Mouse (Mus musculus): Measurements from ENCODE around the gene Zdhhc23. TPM values are rescaled to one million over a fixed set of nuclear protein-coding genes. Genes with fewer than 3 reads are reported as not detected.

Zdhhc23 gene
- 0.81 and 1.3 TPM in 2 replicates for polyA plus RNA-seq (2015; fragmentation: Nextera tagmentation; extraction: Ambion mirVana)

GRCm38 (mm10) chr16:43979328-43980109, at the start of gene Zdhhc23:
Gene Zdhhc23 (minus strand): TSS chr16:43979791.
- no peaks in the 10 kb centered on the region for H3K9me3 ChIP-seq (replicated peaks)
- H3K27ac ChIP-seq = no peak within 1 kb of the TSS
- peak within 1 kb of the TSS; percentile 100 for H3K4me2 ChIP-seq
- ATAC-seq (replicated peaks; ENCODE audit: insufficient number of reproducible peaks, insufficient read depth, low FRiP score, low read depth) = peak; percentile 65
- no peaks in the 10 kb centered on the region for H3K36me3 ChIP-seq
- peaks cover 9% of the 10 kb centered on the region for H3K4me1 ChIP-seq (replicated peaks)
- H3K27me3 ChIP-seq = peaks cover 12% of the 10 kb centered on the region; the same call in 1 of the 2 replicates
- WGBS = 1% methylated on average over 87 of the region's 103 CpGs
- peak within 1 kb of the TSS; percentile 85 for H3K4me3 ChIP-seq
- H3K9ac ChIP-seq = peak within 1 kb of the TSS; percentile 71

- no peak for ATAC-seq (replicated peaks; ENCODE audit: insufficient number of reproducible peaks, insufficient read depth, low FRiP score, low read depth)
- Histone ChIP-seq H3K4me3 (no peak overlapping the region), H3K4me1 (replicated peaks) (no peaks in the 10 kb centered on the region), H3K36me3 (no peaks in the 10 kb centered on the region), H3K27me3 (no peaks in the 10 kb centered on the region), H3K4me2 (no peak overlapping the region), H3K9me3 (replicated peaks) (no peaks in the 10 kb centered on the region), H3K9ac (no peak overlapping the region), H3K27ac (no peak overlapping the region)
- 32% methylated on average over 2 of the region's 2 CpGs for WGBS
Observed at GRCm38 (mm10) chr16:44029273-44029672, 49.7 kb upstream of the Zdhhc23 start.

- ATAC-seq (replicated peaks; ENCODE audit: insufficient number of reproducible peaks, insufficient read depth, low FRiP score, low read depth) = no peak
- Histone ChIP-seq H3K36me3 (no peaks in the 10 kb centered on the region), H3K27me3 (no peaks in the 10 kb centered on the region), H3K4me3 (no peak overlapping the region), H3K27ac (no peak overlapping the region), H3K9me3 (replicated peaks) (no peaks in the 10 kb centered on the region), H3K4me2 (no peak overlapping the region), H3K4me1 (replicated peaks) (no peaks in the 10 kb centered on the region), H3K9ac (no peak overlapping the region)
- 89% methylated on average over 9 of the region's 9 CpGs for WGBS
Observed at GRCm38 (mm10) chr16:44026822-44027221, 47.2 kb upstream of the Zdhhc23 start.

- Histone ChIP-seq H3K4me2 (no peak overlapping the region), H3K4me3 (no peak overlapping the region), H3K9ac (no peak overlapping the region), H3K36me3 (no peaks in the 10 kb centered on the region), H3K27ac (no peak overlapping the region), H3K9me3 (replicated peaks) (no peaks in the 10 kb centered on the region), H3K4me1 (replicated peaks) (no peaks in the 10 kb centered on the region), H3K27me3 (no peaks in the 10 kb centered on the region)
- 67% methylated on average over 6 of the region's 6 CpGs for WGBS
- no peak for ATAC-seq (replicated peaks; ENCODE audit: insufficient number of reproducible peaks, insufficient read depth, low FRiP score, low read depth)
Observed at GRCm38 (mm10) chr16:44026210-44026609, 46.6 kb upstream of the Zdhhc23 start.

GRCm38 (mm10) chr16:44018986-44019548, 39.5 kb upstream of the Zdhhc23 start:
- peak overlapping the region; percentile 16; the same call in 1 of the 2 replicates for H3K27ac ChIP-seq
- ATAC-seq (replicated peaks; ENCODE audit: insufficient number of reproducible peaks, insufficient read depth, low FRiP score, low read depth) = no peak
- no peaks in the 10 kb centered on the region for H3K36me3 ChIP-seq
- no peak overlapping the region for H3K9ac ChIP-seq
- H3K9me3 ChIP-seq (replicated peaks) = no peaks in the 10 kb centered on the region
- WGBS = 69% methylated on average over 2 of the region's 2 CpGs
- H3K4me2 ChIP-seq = peak overlapping the region; percentile 32; the same call in 1 of the 2 replicates
- H3K27me3 ChIP-seq = no peaks in the 10 kb centered on the region
- H3K4me1 ChIP-seq (replicated peaks) = peaks cover 14% of the 10 kb centered on the region
- H3K4me3 ChIP-seq = no peak overlapping the region

- Histone ChIP-seq H3K4me3 (no peak overlapping the region), H3K27ac (peak overlapping the region; percentile 16; the same call in 1 of the 2 replicates), H3K4me1 (replicated peaks) (peaks cover 14% of the 10 kb centered on the region), H3K36me3 (no peaks in the 10 kb centered on the region), H3K9me3 (replicated peaks) (no peaks in the 10 kb centered on the region), H3K4me2 (peak overlapping the region; percentile 32), H3K9ac (no peak overlapping the region), H3K27me3 (no peaks in the 10 kb centered on the region)
- 8% methylated on average over 7 of the region's 7 CpGs for WGBS
- peak; percentile 74 for ATAC-seq (replicated peaks; ENCODE audit: insufficient number of reproducible peaks, insufficient read depth, low FRiP score, low read depth)
Observed at GRCm38 (mm10) chr16:44018372-44018771, 38.8 kb upstream of the Zdhhc23 start.

GRCm38 (mm10) chr16:44017707-44018106, 38.1 kb upstream of the Zdhhc23 start:
- 84% methylated on average over 4 of the region's 4 CpGs for WGBS
- no peaks in the 10 kb centered on the region for H3K9me3 ChIP-seq (replicated peaks)
- H3K27ac ChIP-seq = no peak overlapping the region
- no peak overlapping the region for H3K4me2 ChIP-seq
- H3K36me3 ChIP-seq = no peaks in the 10 kb centered on the region
- no peaks in the 10 kb centered on the region for H3K27me3 ChIP-seq
- H3K4me3 ChIP-seq = no peak overlapping the region
- H3K9ac ChIP-seq = no peak overlapping the region
- no peak for ATAC-seq (replicated peaks; ENCODE audit: insufficient number of reproducible peaks, insufficient read depth, low FRiP score, low read depth)
- peaks cover 14% of the 10 kb centered on the region for H3K4me1 ChIP-seq (replicated peaks)

- Histone ChIP-seq H3K9ac (peak overlapping the region; percentile 40), H3K4me1 (replicated peaks) (peaks cover 14% of the 10 kb centered on the region), H3K36me3 (no peaks in the 10 kb centered on the region), H3K27ac (no peak overlapping the region), H3K4me3 (peak overlapping the region; percentile 47), H3K27me3 (no peaks in the 10 kb centered on the region), H3K9me3 (replicated peaks) (no peaks in the 10 kb centered on the region), H3K4me2 (peak overlapping the region; percentile 62)
- ATAC-seq (replicated peaks; ENCODE audit: insufficient number of reproducible peaks, insufficient read depth, low FRiP score, low read depth) = peak; percentile 69
- 5% methylated on average over 11 of the region's 11 CpGs for WGBS
Observed at GRCm38 (mm10) chr16:44016164-44016563, 36.6 kb upstream of the Zdhhc23 start.

- WGBS = 49% methylated on average over 16 of the region's 16 CpGs
- ATAC-seq (replicated peaks; ENCODE audit: insufficient number of reproducible peaks, insufficient read depth, low FRiP score, low read depth) = no peak
- H3K9ac ChIP-seq = peak overlapping the region; percentile 40
- H3K36me3 ChIP-seq = no peaks in the 10 kb centered on the region
- peaks cover 14% of the 10 kb centered on the region for H3K4me1 ChIP-seq (replicated peaks)
- no peaks in the 10 kb centered on the region for H3K27me3 ChIP-seq
- H3K4me2 ChIP-seq = peak overlapping the region; percentile 62
- peak overlapping the region; percentile 47 for H3K4me3 ChIP-seq
- no peak overlapping the region for H3K27ac ChIP-seq
- no peaks in the 10 kb centered on the region for H3K9me3 ChIP-seq (replicated peaks)
Observed at GRCm38 (mm10) chr16:44015416-44016158, 36.0 kb upstream of the Zdhhc23 start.

- Histone ChIP-seq H3K9me3 (replicated peaks) (no peaks in the 10 kb centered on the region), H3K36me3 (no peaks in the 10 kb centered on the region), H3K4me3 (no peak overlapping the region), H3K9ac (no peak overlapping the region), H3K4me1 (replicated peaks) (no peaks in the 10 kb centered on the region), H3K4me2 (no peak overlapping the region), H3K27ac (no peak overlapping the region), H3K27me3 (no peaks in the 10 kb centered on the region)
- ATAC-seq (replicated peaks; ENCODE audit: insufficient number of reproducible peaks, insufficient read depth, low FRiP score, low read depth) = no peak
- WGBS = 58% methylated on average over 5 of the region's 5 CpGs
Observed at GRCm38 (mm10) chr16:44011010-44011409, 31.4 kb upstream of the Zdhhc23 start.

GRCm38 (mm10) chr16:44002086-44002485, 22.5 kb upstream of the Zdhhc23 start:
- no peaks in the 10 kb centered on the region for H3K27me3 ChIP-seq

More at GRCm38 (mm10) chr16:44002086-44002485, 22.5 kb upstream of the Zdhhc23 start:
- Histone ChIP-seq H3K4me1 (replicated peaks) (no peaks in the 10 kb centered on the region), H3K27ac (no peak overlapping the region), H3K9ac (no peak overlapping the region), H3K36me3 (no peaks in the 10 kb centered on the region), H3K4me3 (no peak overlapping the region), H3K4me2 (no peak overlapping the region), H3K9me3 (replicated peaks) (no peaks in the 10 kb centered on the region)
- ATAC-seq (replicated peaks; ENCODE audit: insufficient number of reproducible peaks, insufficient read depth, low FRiP score, low read depth) = no peak
- WGBS = 51% methylated on average over 5 of the region's 5 CpGs
